Mouse (Mus musculus) lung, postnatal 0 days (tissue): ENCODE results near the gene Ggact.

Experiments
- CTCF ChIP-seq: IDR thresholded peaks from 2 replicates; pipeline ENCODE4 v1.5.1; 2016; ENCODE audit warnings: antibody characterized with exemption, mild to moderate bottlenecking
- EP300 ChIP-seq: IDR thresholded peaks from 2 replicates; pipeline ENCODE4 v1.6.1; 2016; ENCODE audit warnings: antibody characterized with exemption, mild to moderate bottlenecking, control low read depth

- no peak for TF ChIP-seq CTCF
- TF ChIP-seq EP300 = no peak
Measured at GRCm38 (mm10) chr14:122882201-122882639, 31.3 kb downstream of the Ggact start.
